Mouse (Mus musculus): ENCODE measurements around the gene Ebf1.

The Ebf1 gene

GRCm38 (mm10) chr11:44619131-44619886, 2.2 kb downstream of the Ebf1 start:
- peak; percentile 32 for DNase-seq

- peak; percentile 42 for DNase-seq
Measured at GRCm38 (mm10) chr11:44619887-44620693, 3.0 kb downstream of the Ebf1 start.

- peak; percentile 48 for DNase-seq
Measured at GRCm38 (mm10) chr11:44620694-44621446, 3.8 kb downstream of the Ebf1 start.

- DNase-seq = peak; percentile 36
Measured at GRCm38 (mm10) chr11:44621615-44622014, 4.5 kb downstream of the Ebf1 start.

- DNase-seq = peak; percentile 55
Measured at GRCm38 (mm10) chr11:44622023-44622731, 5.1 kb downstream of the Ebf1 start.

GRCm38 (mm10) chr11:44624564-44624963, 7.4 kb downstream of the Ebf1 start:
- no peak for DNase-seq

GRCm38 (mm10) chr11:44626065-44626464, 8.9 kb downstream of the Ebf1 start:
- DNase-seq = peak; percentile 83

- no peak for DNase-seq
Measured at GRCm38 (mm10) chr11:44628412-44628811, 11.3 kb downstream of the Ebf1 start.

GRCm38 (mm10) chr11:44632064-44632968, 15.2 kb downstream of the Ebf1 start:
- DNase-seq = no peak

GRCm38 (mm10) chr11:44633001-44633693, 16.0 kb downstream of the Ebf1 start:
- DNase-seq = no peak

GRCm38 (mm10) chr11:44634552-44635193, 17.6 kb downstream of the Ebf1 start:
- no peak for DNase-seq

GRCm38 (mm10) chr11:44636241-44636640, 19.1 kb downstream of the Ebf1 start:
- DNase-seq = no peak

- DNase-seq = peak; percentile 66
Measured at GRCm38 (mm10) chr11:44638193-44638754, 21.2 kb downstream of the Ebf1 start.

- peak; percentile 48 for DNase-seq
Measured at GRCm38 (mm10) chr11:44641496-44641895, 24.4 kb downstream of the Ebf1 start.

- DNase-seq = no peak
Measured at GRCm38 (mm10) chr11:44654340-44655019, 37.4 kb downstream of the Ebf1 start.

GRCm38 (mm10) chr11:44655468-44655867, 38.4 kb downstream of the Ebf1 start:
- no peak for DNase-seq

GRCm38 (mm10) chr11:44656916-44657315, 39.8 kb downstream of the Ebf1 start:
- no peak for DNase-seq

- no peak for DNase-seq
Measured at GRCm38 (mm10) chr11:44657833-44658395, 40.8 kb downstream of the Ebf1 start.

- DNase-seq = no peak
Measured at GRCm38 (mm10) chr11:44661875-44662274, 44.8 kb downstream of the Ebf1 start.
